Mouse (Mus musculus): Measurements from ENCODE around the gene Tmem33. TPM values are rescaled to one million over a fixed set of nuclear protein-coding genes. Genes with fewer than 3 reads are reported as not detected.

The Tmem33 gene
- total and polyA plus RNA-seq, 3 experiments = 70.4 to 147 (median 134) TPM

GRCm38 (mm10) chr5:67216031-67216778 is 44.2 kb upstream of the Tmem33 start:
- no peak overlapping the region for H3K27ac ChIP-seq (ENCODE audit: insufficient read depth, low read depth)
- DNase-seq (ENCODE audit: extremely low read depth) = no peak
- H3K4me2 ChIP-seq (ENCODE audit: insufficient read depth, low read depth, poor library complexity, severe bottlenecking) = no peak overlapping the region
- H3K9ac ChIP-seq (ENCODE audit: insufficient read depth, low read depth) = no peak overlapping the region
- no peak for TF ChIP-seq NRF1 (IDR thresholded peaks at IDR 0.05; ENCODE audit: low read depth, low read length)
- TF ChIP-seq RAD21 (IDR thresholded peaks at IDR 0.05; ENCODE audit: low read depth, low read length) = no peak
- no peak for TF ChIP-seq MEF2A (IDR thresholded peaks at IDR 0.05; ENCODE audit: borderline replicate concordance, low read depth, low read length)
- TF ChIP-seq ZC3H11A (IDR thresholded peaks at IDR 0.05; ENCODE audit: low read depth, low read length) = no peak
- no peak for TF ChIP-seq JUN (IDR thresholded peaks at IDR 0.05; ENCODE audit: insufficient read depth, low read depth, low read length)
- no peak for TF ChIP-seq NELFE (IDR thresholded peaks at IDR 0.05; ENCODE audit: low read depth, low read length)
- TF ChIP-seq MXI1 (IDR thresholded peaks at IDR 0.05; ENCODE audit: low read depth, low read length) = no peak
- no peak for TF ChIP-seq KAT2A (IDR thresholded peaks at IDR 0.05; ENCODE audit: insufficient replicate concordance, low read length)
- TF ChIP-seq CHD1 (IDR thresholded peaks at IDR 0.05; ENCODE audit: low read depth, low read length) = no peak
- no peak for TF ChIP-seq CHD2 (IDR thresholded peaks at IDR 0.05; ENCODE audit: low read length)
- no peak for TF ChIP-seq POLR2A (IDR thresholded peaks at IDR 0.05; ENCODE audit: low read depth, low read length)
- no peak for TF ChIP-seq ETS1 (conservative IDR thresholded peaks at IDR 0.05; ENCODE audit: low read depth, low read length)
- no peak for TF ChIP-seq EP300 (IDR thresholded peaks at IDR 0.05; ENCODE audit: low read length)
- TF ChIP-seq HCFC1 (IDR thresholded peaks at IDR 0.05; ENCODE audit: low read depth, low read length) = no peak
- TF ChIP-seq CTCF (conservative IDR thresholded peaks at IDR 0.05 in 1 of 2, IDR thresholded peaks at IDR 0.05 in 1 of 2; ENCODE audit: low read depth in 2 of 2, low read length in 2 of 2) = no peak
- TF ChIP-seq IRF4 (IDR thresholded peaks at IDR 0.05; ENCODE audit: low read depth, low read length) = no peak
- TF ChIP-seq SMC3 (IDR thresholded peaks at IDR 0.05; ENCODE audit: low read depth, low read length) = no peak
- no peaks in the 10 kb centered on the region for H3K36me3 ChIP-seq (replicated peaks in 1 of 2; ENCODE audit: control insufficient read depth in 1 of 2, insufficient read depth in 1 of 2, low read length in 1 of 2)
- H3K9me3 ChIP-seq (replicated peaks; ENCODE audit: low read length) = no peaks in the 10 kb centered on the region
- H3K4me1 ChIP-seq (ENCODE audit: control insufficient read depth in 1 of 2, insufficient read depth in 2 of 2) = 0 out of 4 replicates have a peak, but pooled peaks cover 0 to 2% of the 10 kb centered on the region in 2 experiments
- dilution Hi-C loops (cut with MboI; ENCODE audit: extremely low pct_ligation_motif_present, extremely low pct_unique_long_range_greater_than_20kb, low sequenced_read_pairs) (no loop called here), in situ Hi-C loops (cut with MboI; ENCODE audit: low pct_ligation_motif_present, low pct_unique_long_range_greater_than_20kb, low sequenced_read_pairs) (loop anchor here (25.0 kb wide), 1 partner anchor 504 kb away; no protein-coding TSS in a partner anchor)
- H3K4me3 ChIP-seq (replicated peaks in 1 of 3; ENCODE audit: low read depth in 2 of 3, low read length in 2 of 3, poor library complexity in 1 of 3) = no peak overlapping the region
- H3K79me2 ChIP-seq (replicated peaks; ENCODE audit: control insufficient read depth, extremely low read depth, insufficient read depth, poor library complexity, severe bottlenecking) = no peaks in the 10 kb centered on the region
- H3K27me3 ChIP-seq (replicated peaks) = no peaks in the 10 kb centered on the region

- Histone ChIP-seq H3K36me3 (replicated peaks in 1 of 2; ENCODE audit: control insufficient read depth in 1 of 2, insufficient read depth in 1 of 2, low read length in 1 of 2) (no peaks in the 10 kb centered on the region), H3K27me3 (replicated peaks) (no peaks in the 10 kb centered on the region), H3K4me3 (replicated peaks in 1 of 3; ENCODE audit: low read depth in 2 of 3, low read length in 2 of 3, poor library complexity in 1 of 3) (no peak overlapping the region), H3K27ac (ENCODE audit: insufficient read depth, low read depth) (no peak overlapping the region), H3K9ac (ENCODE audit: insufficient read depth, low read depth) (no peak overlapping the region), H3K79me2 (replicated peaks; ENCODE audit: control insufficient read depth, extremely low read depth, insufficient read depth, poor library complexity, severe bottlenecking) (no peaks in the 10 kb centered on the region), H3K4me1 (ENCODE audit: control insufficient read depth in 1 of 2, insufficient read depth in 2 of 2) (0 out of 4 replicates have a peak, but pooled peaks cover 0 to 2% of the 10 kb centered on the region in 2 experiments), H3K4me2 (ENCODE audit: insufficient read depth, low read depth, poor library complexity, severe bottlenecking) (no peak overlapping the region), H3K9me3 (replicated peaks; ENCODE audit: low read length) (no peaks in the 10 kb centered on the region)
- TF ChIP-seq MAFK (IDR thresholded peaks at IDR 0.05; ENCODE audit: insufficient replicate concordance, low read length) = no peak
- no peak for TF ChIP-seq BHLHE40 (IDR thresholded peaks at IDR 0.05; ENCODE audit: low read depth, low read length)
- no peak for TF ChIP-seq HCFC1 (IDR thresholded peaks at IDR 0.05; ENCODE audit: low read depth, low read length)
- TF ChIP-seq SMC3 (IDR thresholded peaks at IDR 0.05; ENCODE audit: low read depth, low read length) = no peak
- no peak for TF ChIP-seq ZNF384 (IDR thresholded peaks at IDR 0.05; ENCODE audit: low read depth, low read length)
- no peak for TF ChIP-seq PAX5 (IDR thresholded peaks at IDR 0.05; ENCODE audit: low read length)
- TF ChIP-seq POLR2AphosphoS2 (IDR thresholded peaks at IDR 0.05; ENCODE audit: low read depth, low read length) = no peak
- no peak for TF ChIP-seq E2F4 (IDR thresholded peaks at IDR 0.05; ENCODE audit: insufficient replicate concordance, low read depth, low read length)
- TF ChIP-seq MEF2A (IDR thresholded peaks at IDR 0.05; ENCODE audit: borderline replicate concordance, low read depth, low read length) = no peak
- TF ChIP-seq NRF1 (IDR thresholded peaks at IDR 0.05; ENCODE audit: low read depth, low read length) = no peak
- no peak for TF ChIP-seq MAZ (IDR thresholded peaks at IDR 0.05; ENCODE audit: low read depth, low read length)
- TF ChIP-seq TBP (conservative IDR thresholded peaks at IDR 0.05; ENCODE audit: low read depth, low read length) = no peak
- dilution Hi-C loops (cut with MboI; ENCODE audit: extremely low pct_ligation_motif_present, extremely low pct_unique_long_range_greater_than_20kb, low sequenced_read_pairs) = no loop called here
- no peak for DNase-seq (ENCODE audit: extremely low read depth)
- in situ Hi-C loops (cut with MboI; ENCODE audit: low pct_ligation_motif_present, low pct_unique_long_range_greater_than_20kb, low sequenced_read_pairs) = loop anchor here (25.0 kb wide), 1 partner anchor 504 kb away; no protein-coding TSS in a partner anchor
Measured at GRCm38 (mm10) chr5:67216779-67217095, 43.6 kb upstream of the Tmem33 start.

All from CH12.LX (cell line).